Mouse (Mus musculus): ENCODE data around the gene Btg2. TPM values are rescaled to one million over a fixed set of nuclear protein-coding genes. Genes with fewer than 3 reads are reported as not detected.

The Btg2 gene
- 13.8 TPM for polyA plus RNA-seq (2015; fragmentation: Illumina TruSeq; extraction: RNeasy Lipid Tissue Mini Kit (QIAGEN cat#74804); ENCODE audit: low read depth, low replicate concordance)

GRCm38 (mm10) chr1:134078802-134079476 lies at the start of gene Btg2:
Btg2 (minus strand) TSS chr1:134079120.

GRCm38 (mm10) chr1:134110979-134111378 lies 32.1 kb upstream of the Btg2 start, which contains the start of gene Chit1:
Chit1 (plus strand) TSS chr1:134111242.

GRCm38 (mm10) chr1:134037172-134037571 lies 41.7 kb downstream of the Btg2 start, which contains the start of gene Fmod:
Fmod (plus strand) TSS chr1:134037254.

Other genes starting within 250 kb of the Btg2 start
- gene Optc, start 171.1 kb downstream of the Btg2 start, polyA plus RNA-seq (2015; fragmentation: Illumina TruSeq; extraction: RNeasy Lipid Tissue Mini Kit (QIAGEN cat#74804); ENCODE audit: low read depth, low replicate concordance), result 0.52 TPM
- gene Prelp, start 157.7 kb downstream of the Btg2 start, polyA plus RNA-seq (2015; fragmentation: Illumina TruSeq; extraction: RNeasy Lipid Tissue Mini Kit (QIAGEN cat#74804); ENCODE audit: low read depth, low replicate concordance), result 14.5 TPM
- gene Fmod, start 41.9 kb downstream of the Btg2 start, polyA plus RNA-seq (2015; fragmentation: Illumina TruSeq; extraction: RNeasy Lipid Tissue Mini Kit (QIAGEN cat#74804); ENCODE audit: low read depth, low replicate concordance), result 10.9 TPM
- not detected for gene Chit1, start 32.1 kb upstream of the Btg2 start, polyA plus RNA-seq (2015; fragmentation: Illumina TruSeq; extraction: RNeasy Lipid Tissue Mini Kit (QIAGEN cat#74804); ENCODE audit: low read depth, low replicate concordance)
- gene Chil1, start 103.1 kb upstream of the Btg2 start, polyA plus RNA-seq (2015; fragmentation: Illumina TruSeq; extraction: RNeasy Lipid Tissue Mini Kit (QIAGEN cat#74804); ENCODE audit: low read depth, low replicate concordance), result 19.5 TPM
- gene Mybph, start 114.3 kb upstream of the Btg2 start, polyA plus RNA-seq (2015; fragmentation: Illumina TruSeq; extraction: RNeasy Lipid Tissue Mini Kit (QIAGEN cat#74804); ENCODE audit: low read depth, low replicate concordance), result not detected
- gene Adora1, start 156.3 kb upstream of the Btg2 start, polyA plus RNA-seq (2015; fragmentation: Illumina TruSeq; extraction: RNeasy Lipid Tissue Mini Kit (QIAGEN cat#74804); ENCODE audit: low read depth, low replicate concordance), result 133 TPM
- not detected for gene Myog, start 210.9 kb upstream of the Btg2 start, polyA plus RNA-seq (2015; fragmentation: Illumina TruSeq; extraction: RNeasy Lipid Tissue Mini Kit (QIAGEN cat#74804); ENCODE audit: low read depth, low replicate concordance)